In genomic region chr13:23286721-23287362, GRCm38 (mm10) we compare ENCODE assay signal across 9 mouse cellular contexts. TPM values are rescaled to one million over a fixed set of nuclear protein-coding genes. Genes with fewer than 3 reads are reported as not detected.
DNase-seq lines count a peak whose midpoint lies in the region; ATAC-seq lines count a peak whose summit lies in the region.
"Had no signal": no experiment of that assay in that cellular context is flagged by ENCODE, and none has a peak within 500 bp of the region (broad histone marks: within the 10 kb centered on the region; RNA-seq: fewer than 3 reads in every experiment).

No protein-coding gene starts in this region.

- H3K9ac ChIP-seq in hindbrain, embryonic 16.5 days (ENCODE audit: low read depth, low read length) = 0 out of 2 replicates have a peak overlapping the region, but pooled peaks have one; percentile 27
- peak overlapping the region; percentile 12; the same call in 1 of the 2 replicates for H3K9ac ChIP-seq in midbrain, embryonic 14.5 days (replicated peaks; ENCODE audit: low read length)

- WGBS in hindbrain, embryonic 16.5 days = 2% methylated on average over 19 of the region's 19 CpGs
- WGBS in midbrain, embryonic 14.5 days = 1% methylated on average over 19 of the region's 19 CpGs

- peak overlapping the region; percentile 79 for H3K4me2 ChIP-seq in hindbrain, embryonic 16.5 days (ENCODE audit: low read length)
- H3K4me2 ChIP-seq in midbrain, embryonic 14.5 days (ENCODE audit: low read length) = peak overlapping the region; percentile 54

- peaks cover 9% of the 10 kb centered on the region for H3K4me1 ChIP-seq in hindbrain, embryonic 16.5 days (ENCODE audit: control insufficient read depth, insufficient read depth, low read depth, low read length)
- H3K4me1 ChIP-seq in midbrain, embryonic 14.5 days (ENCODE audit: control insufficient read depth, insufficient read depth, low read length) = peaks cover 4% of the 10 kb centered on the region; the same call in 1 of the 2 replicates

- peak; percentile 77 for DNase-seq in heart, adult 11 months
- no peak for DNase-seq in heart, adult 9 months (ENCODE audit: low spot score in 2 of 2)
- peak; percentile 55 for DNase-seq in embryo, embryonic 10.5 days (ENCODE audit: low spot score)
- DNase-seq in midbrain, embryonic 14.5 days = peak; percentile 47
- DNase-seq in gastrocnemius, adult 18-20 months (ENCODE audit: low spot score) = no peak

- peaks cover 18% of the 10 kb centered on the region for H3K27me3 ChIP-seq in hindbrain, embryonic 16.5 days (replicated peaks; ENCODE audit: control insufficient read depth, insufficient read depth, low read length)
- H3K27me3 ChIP-seq in midbrain, embryonic 14.5 days (ENCODE audit: control insufficient read depth, insufficient read depth, low read length) = peaks cover 35% of the 10 kb centered on the region

- peak overlapping the region; percentile 48 for H3K4me3 ChIP-seq in hindbrain, embryonic 16.5 days (ENCODE audit: low read length)
- H3K4me3 ChIP-seq in midbrain, embryonic 14.5 days (replicated peaks; ENCODE audit: low read depth, low read length) = peak overlapping the region; percentile 36

- H3K9me3 ChIP-seq in hindbrain, embryonic 16.5 days (ENCODE audit: control insufficient read depth, low read length) = no peaks in the 10 kb centered on the region
- no peaks in the 10 kb centered on the region for H3K9me3 ChIP-seq in midbrain, embryonic 14.5 days (ENCODE audit: control insufficient read depth, low read length)

- H3K27ac ChIP-seq in hindbrain, embryonic 16.5 days (ENCODE audit: low read depth, low read length) = no peak overlapping the region
- H3K27ac ChIP-seq in midbrain, embryonic 14.5 days (replicated peaks; ENCODE audit: low read depth, low read length) = no peak overlapping the region

- ATAC-seq in hindbrain, embryonic 16.5 days = no peak
- no peak for ATAC-seq in midbrain, embryonic 14.5 days (ENCODE audit: low FRiP score, low TSS enrichment)
- ATAC-seq in inflammation-experienced regulatory T-cells, adult 6 months = no peak
- ATAC-seq in CD4-positive, CD25-positive, alpha-beta regulatory T cell, adult 4 months = no peak

- no peaks in the 10 kb centered on the region for H3K36me3 ChIP-seq in hindbrain, embryonic 16.5 days (ENCODE audit: control insufficient read depth, insufficient read depth, low read length)
- H3K36me3 ChIP-seq in midbrain, embryonic 14.5 days (ENCODE audit: control insufficient read depth, insufficient read depth, low read length) = no peaks in the 10 kb centered on the region

RNA-seq across cellular contexts. Expression of gene Vmn1r223, which starts 39.9 kb away (rescaled TPM):
- polyA plus RNA-seq in hindbrain, embryonic 16.5 days (2015; fragmentation: Nextera tagmentation; extraction: Ambion mirVana) = not detected in 2 replicates
- polyA plus RNA-seq in midbrain, embryonic 14.5 days (2014; fragmentation: Nextera tagmentation; extraction: Ambion mirVana) = not detected in 2 replicates
- total RNA-seq in gastrocnemius, adult 18-20 months (2021) = not detected
- polyA plus RNA-seq in inflammation-experienced regulatory T-cells, adult 6 months (2017; shearing (Covaris generic)) = not detected
- polyA plus RNA-seq in CD4-positive, CD25-positive, alpha-beta regulatory T cell, adult 4 months (2017; shearing (Covaris generic)) = not detected
- total RNA-seq: heart, postnatal 10 days had no signal

RNA-seq across cellular contexts. Expression of gene Vmn1r222, which starts 51.1 kb away (rescaled TPM):
- polyA plus RNA-seq in hindbrain, embryonic 16.5 days (2015; fragmentation: Nextera tagmentation; extraction: Ambion mirVana) = not detected in 2 replicates
- polyA plus RNA-seq in midbrain, embryonic 14.5 days (2014; fragmentation: Nextera tagmentation; extraction: Ambion mirVana) = not detected in 2 replicates
- not detected for total RNA-seq in gastrocnemius, adult 18-20 months (2021)
- not detected for polyA plus RNA-seq in inflammation-experienced regulatory T-cells, adult 6 months (2017; shearing (Covaris generic))
- not detected for polyA plus RNA-seq in CD4-positive, CD25-positive, alpha-beta regulatory T cell, adult 4 months (2017; shearing (Covaris generic))
- total RNA-seq: heart, postnatal 10 days had no signal

Comparison
In these comparisons a context has a peak if more than half of its experiments do, and no peak if none do; other contexts are left out.
1. DNase-seq: peak in heart, adult 11 months (single experiment), embryo, embryonic 10.5 days (single experiment) and midbrain, embryonic 14.5 days (single experiment); none in heart, adult 9 months (0 of 2) and gastrocnemius, adult 18-20 months (single experiment).